Mouse (Mus musculus): ENCODE results near the gene Pola1. TPM values are rescaled to one million over a fixed set of nuclear protein-coding genes. Genes with fewer than 3 reads are reported as not detected.

Gene Pola1
- total and polyA plus RNA-seq, 3 experiments, result 29.3 to 38.0 (median 29.6) TPM

DNA sequence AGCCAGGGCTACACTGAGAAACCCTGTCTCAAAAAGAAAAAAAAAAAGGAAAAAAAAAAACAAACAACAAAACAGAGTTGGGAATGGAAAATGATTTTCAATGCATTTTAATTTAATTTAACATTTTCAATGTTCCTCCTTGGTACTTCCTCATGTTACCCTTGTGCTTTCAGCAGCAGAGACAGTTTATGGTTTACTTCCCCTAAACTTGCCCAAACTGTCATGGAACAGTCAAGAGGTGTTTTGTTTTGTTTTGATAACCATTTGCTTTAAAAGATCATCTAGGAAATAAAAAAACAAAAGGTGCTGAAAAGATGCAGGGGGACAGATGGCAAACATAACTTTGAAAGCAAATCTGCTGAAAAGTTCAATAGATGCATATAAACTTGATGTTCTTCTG, 12.1 kb upstream of the Pola1 start:
- no peak for TF ChIP-seq ZNF384 (IDR thresholded peaks at IDR 0.05; ENCODE audit: low read depth, low read length)
- no peak for TF ChIP-seq MEF2A (IDR thresholded peaks at IDR 0.05; ENCODE audit: borderline replicate concordance, low read depth, low read length)
- TF ChIP-seq RAD21 (IDR thresholded peaks at IDR 0.05; ENCODE audit: low read depth, low read length), result no peak
- DNase-seq (ENCODE audit: extremely low read depth), result no peak
- H3K4me2 ChIP-seq (ENCODE audit: insufficient read depth, low read depth, poor library complexity, severe bottlenecking), result no peak overlapping the region
- dilution Hi-C loops (cut with MboI; ENCODE audit: extremely low pct_ligation_motif_present, extremely low pct_unique_long_range_greater_than_20kb, low sequenced_read_pairs), result no loop called here
- in situ Hi-C loops (cut with MboI; ENCODE audit: low pct_ligation_motif_present, low pct_unique_long_range_greater_than_20kb, low sequenced_read_pairs), result no loop called here
- H3K4me1 ChIP-seq (ENCODE audit: control insufficient read depth in 1 of 2, insufficient read depth in 2 of 2), result no peaks in the 10 kb centered on the region
- H3K9me3 ChIP-seq (replicated peaks; ENCODE audit: low read length), result no peaks in the 10 kb centered on the region
- no peaks in the 10 kb centered on the region for H3K27me3 ChIP-seq (replicated peaks)
- no peak overlapping the region for H3K9ac ChIP-seq (ENCODE audit: insufficient read depth, low read depth)
- H3K36me3 ChIP-seq (replicated peaks in 1 of 2; ENCODE audit: control insufficient read depth in 1 of 2, insufficient read depth in 1 of 2, low read length in 1 of 2), result no peaks in the 10 kb centered on the region
- no peak overlapping the region for H3K4me3 ChIP-seq (replicated peaks in 1 of 3; ENCODE audit: low read depth in 2 of 3, low read length in 2 of 3, poor library complexity in 1 of 3)
- H3K79me2 ChIP-seq (replicated peaks; ENCODE audit: control insufficient read depth, extremely low read depth, insufficient read depth, poor library complexity, severe bottlenecking), result no peaks in the 10 kb centered on the region
- H3K27ac ChIP-seq (ENCODE audit: insufficient read depth, low read depth), result no peak overlapping the region

DNA sequence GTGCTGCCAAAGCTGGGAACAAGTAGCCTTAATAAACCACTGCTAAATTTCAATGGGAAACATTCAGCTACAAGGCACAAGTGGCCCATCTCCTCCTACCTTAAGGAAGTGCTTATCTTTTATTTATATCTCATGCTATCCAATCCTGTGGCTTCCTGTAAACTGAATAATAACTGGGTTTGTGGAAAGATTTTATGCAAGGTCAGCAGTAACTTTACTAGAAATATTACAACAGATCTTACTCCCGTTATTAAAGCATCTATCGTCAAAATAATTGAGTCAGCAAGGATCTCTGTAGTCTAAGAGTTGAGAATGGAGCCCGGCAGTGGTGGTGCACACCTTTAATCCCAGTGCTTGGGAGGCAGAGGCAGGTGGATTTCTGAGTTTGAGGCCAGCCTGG, 11.6 kb upstream of the Pola1 start:
- H3K9me3 ChIP-seq (replicated peaks; ENCODE audit: low read length), result no peaks in the 10 kb centered on the region
- DNase-seq (ENCODE audit: extremely low read depth), result no peak
- no peaks in the 10 kb centered on the region for H3K4me1 ChIP-seq (ENCODE audit: control insufficient read depth in 1 of 2, insufficient read depth in 2 of 2)
- TF ChIP-seq MAFK (IDR thresholded peaks at IDR 0.05; ENCODE audit: insufficient replicate concordance, low read length) (peak; percentile 22; the same call in 1 of the 2 replicates), EP300 (IDR thresholded peaks at IDR 0.05; ENCODE audit: low read length) (no peak)
- no peak overlapping the region for H3K9ac ChIP-seq (ENCODE audit: insufficient read depth, low read depth)
- H3K4me2 ChIP-seq (ENCODE audit: insufficient read depth, low read depth, poor library complexity, severe bottlenecking), result no peak overlapping the region
- in situ Hi-C loops (cut with MboI; ENCODE audit: low pct_ligation_motif_present, low pct_unique_long_range_greater_than_20kb, low sequenced_read_pairs) (no loop called here), dilution Hi-C loops (cut with MboI; ENCODE audit: extremely low pct_ligation_motif_present, extremely low pct_unique_long_range_greater_than_20kb, low sequenced_read_pairs) (no loop called here)
- no peaks in the 10 kb centered on the region for H3K79me2 ChIP-seq (replicated peaks; ENCODE audit: control insufficient read depth, extremely low read depth, insufficient read depth, poor library complexity, severe bottlenecking)
- H3K4me3 ChIP-seq (replicated peaks in 1 of 3; ENCODE audit: low read depth in 2 of 3, low read length in 2 of 3, poor library complexity in 1 of 3), result no peak overlapping the region
- no peak overlapping the region for H3K27ac ChIP-seq (ENCODE audit: insufficient read depth, low read depth)
- no peaks in the 10 kb centered on the region for H3K27me3 ChIP-seq (replicated peaks)
- no peaks in the 10 kb centered on the region for H3K36me3 ChIP-seq (replicated peaks in 1 of 2; ENCODE audit: control insufficient read depth in 1 of 2, insufficient read depth in 1 of 2, low read length in 1 of 2)

- no peak overlapping the region for H3K4me2 ChIP-seq (ENCODE audit: insufficient read depth, low read depth, poor library complexity, severe bottlenecking)
- peaks cover 15% of the 10 kb centered on the region for H3K79me2 ChIP-seq (replicated peaks; ENCODE audit: control insufficient read depth, extremely low read depth, insufficient read depth, poor library complexity, severe bottlenecking)
- H3K9ac ChIP-seq (ENCODE audit: insufficient read depth, low read depth), result no peak overlapping the region
- no peak overlapping the region for H3K27ac ChIP-seq (ENCODE audit: insufficient read depth, low read depth)
- TF ChIP-seq HCFC1 (IDR thresholded peaks at IDR 0.05; ENCODE audit: low read depth, low read length), result no peak
- TF ChIP-seq MAX (IDR thresholded peaks at IDR 0.05; ENCODE audit: low read length), result no peak
- TF ChIP-seq PAX5 (IDR thresholded peaks at IDR 0.05; ENCODE audit: low read length), result no peak
- H3K4me3 ChIP-seq (replicated peaks in 1 of 3; ENCODE audit: low read depth in 2 of 3, low read length in 2 of 3, poor library complexity in 1 of 3), result no peak overlapping the region
- in situ Hi-C loops (cut with MboI; ENCODE audit: low pct_ligation_motif_present, low pct_unique_long_range_greater_than_20kb, low sequenced_read_pairs) (no loop called here), dilution Hi-C loops (cut with MboI; ENCODE audit: extremely low pct_ligation_motif_present, extremely low pct_unique_long_range_greater_than_20kb, low sequenced_read_pairs) (no loop called here)
- H3K36me3 ChIP-seq (replicated peaks in 1 of 2; ENCODE audit: control insufficient read depth in 1 of 2, insufficient read depth in 1 of 2, low read length in 1 of 2), result no peaks in the 10 kb centered on the region
- no peak for DNase-seq (ENCODE audit: extremely low read depth)
- H3K9me3 ChIP-seq (replicated peaks; ENCODE audit: low read length), result no peaks in the 10 kb centered on the region
- peaks cover 0 to 3% of the 10 kb centered on the region in 2 experiments; a peak in 1 of 4 replicates for H3K4me1 ChIP-seq (ENCODE audit: control insufficient read depth in 1 of 2, insufficient read depth in 2 of 2)
- H3K27me3 ChIP-seq (replicated peaks), result no peaks in the 10 kb centered on the region
These were observed 3.0 kb upstream of the Pola1 start for GRCm38 (mm10) chrX:93634861-93635375.
